Mouse (Mus musculus): ENCODE results near the gene Ccpg1. TPM values are rescaled to one million over a fixed set of nuclear protein-coding genes. Genes with fewer than 3 reads are reported as not detected.

Gene Ccpg1
- total and polyA plus RNA-seq, 3 experiments, result 15.5 to 108 (median 86.5) TPM

DNA sequence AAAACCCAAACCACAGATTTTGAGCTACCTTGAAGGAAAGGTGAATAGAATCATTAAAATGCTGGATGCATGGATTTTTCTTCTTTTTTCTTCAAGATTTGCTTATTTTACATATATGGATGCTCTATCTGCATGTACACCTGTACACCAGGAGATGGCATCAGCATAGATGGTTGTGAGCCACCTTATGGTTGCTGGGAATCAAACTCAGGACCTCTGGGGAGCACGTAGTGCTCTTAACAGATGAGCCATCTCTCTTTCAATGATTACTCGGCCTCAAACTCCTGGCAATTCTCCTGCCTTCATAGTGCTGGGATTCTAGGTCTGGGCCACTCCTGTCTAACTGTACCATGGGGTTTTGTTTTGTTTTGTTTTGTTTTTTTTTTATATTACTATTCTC is 2.2 kb upstream of the Ccpg1 start:
- WGBS, result 64% methylated on average over 2 of the region's 2 CpGs
- Histone ChIP-seq H3K4me3 (no peak overlapping the region), H3K27ac (no peak overlapping the region), H3K36me3 (ENCODE audit: control insufficient read depth, insufficient read depth, low read length) (no peaks in the 10 kb centered on the region), H3K9ac (ENCODE audit: low read depth, low read length) (no peak overlapping the region), H3K27me3 (ENCODE audit: control insufficient read depth, insufficient read depth, low read length) (no peaks in the 10 kb centered on the region), H3K79me2 (replicated peaks; ENCODE audit: control insufficient read depth, insufficient read depth, low read length) (no peaks in the 10 kb centered on the region), H3K4me1 (ENCODE audit: control insufficient read depth, insufficient read depth, low read length) (peaks cover 1% of the 10 kb centered on the region; the same call in 1 of the 2 replicates)
- no peak for TF ChIP-seq CTCF (IDR thresholded peaks at IDR 0.05)
- no peak for TF ChIP-seq POLR2A (IDR thresholded peaks at IDR 0.05; ENCODE audit: insufficient read depth, low read depth, low read length)
- no peak for TF ChIP-seq EP300 (IDR thresholded peaks at IDR 0.05; ENCODE audit: insufficient read depth, low read depth, low read length)
- intact Hi-C loops (cut with DNase I), result no loop called here
- no peak for DNase-seq

DNA sequence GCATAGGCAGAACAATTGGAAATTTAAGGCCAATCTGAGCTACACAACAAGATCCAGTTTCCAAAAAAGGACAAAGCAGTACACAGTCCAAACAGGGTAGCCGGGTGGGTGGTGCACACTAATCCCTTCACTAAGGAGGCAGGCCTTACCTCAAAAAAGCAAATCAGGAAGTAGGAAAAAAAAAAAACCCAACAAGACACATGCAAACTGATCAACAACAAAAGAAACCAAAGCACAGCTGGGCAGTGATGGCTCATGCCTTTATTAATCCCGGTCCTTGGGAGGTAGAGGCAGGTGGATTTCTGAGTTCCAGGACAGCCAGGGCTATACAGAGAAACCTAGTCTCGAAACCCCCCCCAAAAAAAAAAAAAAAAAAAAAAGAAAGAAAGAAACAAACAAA is 2.5 kb downstream of the Ccpg1 start:
- H3K4me1 ChIP-seq (ENCODE audit: control insufficient read depth, insufficient read depth, low read length), result peaks cover 1% of the 10 kb centered on the region
- intact Hi-C loops (cut with DNase I), result loop anchor here (5.0 kb wide), 2 partner anchors 50 to 125 kb away; partner anchors contain the start of gene Rsl24d1
- 59% methylated on average over 3 of the region's 3 CpGs for WGBS

DNA sequence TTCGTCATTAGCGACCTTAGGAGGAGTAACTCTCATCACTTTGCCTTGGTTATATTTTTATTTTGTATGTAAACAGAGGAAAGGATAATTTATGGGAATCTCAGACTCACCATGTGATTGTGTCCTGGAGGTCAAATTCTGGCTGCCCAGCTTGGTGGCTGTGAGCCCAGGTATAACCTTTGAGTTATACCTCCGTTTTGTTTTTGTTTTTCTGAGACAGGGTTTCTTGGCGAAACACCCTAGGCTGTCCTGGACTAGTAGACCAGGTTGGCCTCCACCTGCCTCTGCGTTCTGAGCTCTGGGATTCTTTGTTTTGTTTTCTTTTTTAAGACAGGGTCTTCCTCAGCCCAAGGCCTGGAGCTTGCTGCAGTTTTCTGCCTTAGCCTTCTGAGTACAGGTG is 3.5 kb downstream of the Ccpg1 start:
- Histone ChIP-seq H3K27me3 (ENCODE audit: control insufficient read depth, insufficient read depth, low read length) (no peaks in the 10 kb centered on the region), H3K27ac (no peak overlapping the region), H3K36me3 (ENCODE audit: control insufficient read depth, insufficient read depth, low read length) (no peaks in the 10 kb centered on the region), H3K9ac (ENCODE audit: low read depth, low read length) (no peak overlapping the region), H3K4me1 (ENCODE audit: control insufficient read depth, insufficient read depth, low read length) (peaks cover 1% of the 10 kb centered on the region), H3K79me2 (replicated peaks; ENCODE audit: control insufficient read depth, insufficient read depth, low read length) (no peaks in the 10 kb centered on the region; the same call in 1 of the 2 replicates), H3K4me3 (no peak overlapping the region)
- no peak for DNase-seq
- intact Hi-C loops (cut with DNase I), result loop anchor here (5.0 kb wide), 2 partner anchors 49 to 124 kb away; partner anchors contain the start of gene Rsl24d1
- 84% methylated on average over 5 of the region's 5 CpGs for WGBS
- TF ChIP-seq CTCF (IDR thresholded peaks at IDR 0.05) (no peak), POLR2A (IDR thresholded peaks at IDR 0.05; ENCODE audit: insufficient read depth, low read depth, low read length) (no peak), EP300 (IDR thresholded peaks at IDR 0.05; ENCODE audit: insufficient read depth, low read depth, low read length) (no peak)

More for the DNA sequence above, 2.5 kb downstream of the Ccpg1 start:
- Histone ChIP-seq H3K27me3 (ENCODE audit: control insufficient read depth, insufficient read depth, low read length) (no peaks in the 10 kb centered on the region), H3K79me2 (replicated peaks; ENCODE audit: control insufficient read depth, insufficient read depth, low read length) (no peaks in the 10 kb centered on the region), H3K9ac (ENCODE audit: low read depth, low read length) (no peak overlapping the region), H3K36me3 (ENCODE audit: control insufficient read depth, insufficient read depth, low read length) (no peaks in the 10 kb centered on the region), H3K4me3 (no peak overlapping the region), H3K27ac (no peak overlapping the region)
- no peak for TF ChIP-seq CTCF (IDR thresholded peaks at IDR 0.05)
- TF ChIP-seq POLR2A (IDR thresholded peaks at IDR 0.05; ENCODE audit: insufficient read depth, low read depth, low read length), result no peak
- TF ChIP-seq EP300 (IDR thresholded peaks at IDR 0.05; ENCODE audit: insufficient read depth, low read depth, low read length), result no peak
- no peak for DNase-seq

DNA sequence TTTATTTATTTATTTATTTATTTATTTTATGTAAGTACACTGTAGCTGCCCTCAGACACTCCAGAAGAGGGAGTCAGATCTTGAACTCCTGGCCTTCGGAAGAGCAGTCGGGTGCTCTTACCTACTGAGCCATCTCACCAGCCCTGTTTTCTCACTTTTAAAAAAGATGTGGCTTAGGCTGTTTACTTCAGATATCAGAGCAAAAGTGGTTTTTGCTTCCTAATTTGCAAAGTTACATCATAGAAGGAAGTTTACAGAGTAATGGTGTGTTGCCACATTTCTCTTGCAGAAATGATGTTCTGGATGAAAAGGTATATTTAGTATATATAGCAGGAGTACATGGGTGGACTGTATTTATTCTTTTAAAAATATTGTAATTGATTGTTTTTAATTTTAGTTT is 6.2 kb downstream of the Ccpg1 start:
- Histone ChIP-seq H3K27me3 (ENCODE audit: control insufficient read depth, insufficient read depth, low read length) (no peaks in the 10 kb centered on the region), H3K36me3 (ENCODE audit: control insufficient read depth, insufficient read depth, low read length) (no peaks in the 10 kb centered on the region; the same call in 1 of the 2 replicates), H3K9ac (ENCODE audit: low read depth, low read length) (no peak overlapping the region), H3K79me2 (replicated peaks; ENCODE audit: control insufficient read depth, insufficient read depth, low read length) (peaks cover 2% of the 10 kb centered on the region; the same call in 1 of the 2 replicates), H3K27ac (no peak overlapping the region), H3K4me1 (ENCODE audit: control insufficient read depth, insufficient read depth, low read length) (peaks cover 1% of the 10 kb centered on the region), H3K4me3 (no peak overlapping the region)
- intact Hi-C loops (cut with DNase I), result no loop called here
- no peak for DNase-seq
- WGBS, result 97% methylated on average over 2 of the region's 2 CpGs
- TF ChIP-seq EP300 (IDR thresholded peaks at IDR 0.05; ENCODE audit: insufficient read depth, low read depth, low read length) (no peak), POLR2A (IDR thresholded peaks at IDR 0.05; ENCODE audit: insufficient read depth, low read depth, low read length) (no peak), CTCF (IDR thresholded peaks at IDR 0.05) (no peak)

DNA sequence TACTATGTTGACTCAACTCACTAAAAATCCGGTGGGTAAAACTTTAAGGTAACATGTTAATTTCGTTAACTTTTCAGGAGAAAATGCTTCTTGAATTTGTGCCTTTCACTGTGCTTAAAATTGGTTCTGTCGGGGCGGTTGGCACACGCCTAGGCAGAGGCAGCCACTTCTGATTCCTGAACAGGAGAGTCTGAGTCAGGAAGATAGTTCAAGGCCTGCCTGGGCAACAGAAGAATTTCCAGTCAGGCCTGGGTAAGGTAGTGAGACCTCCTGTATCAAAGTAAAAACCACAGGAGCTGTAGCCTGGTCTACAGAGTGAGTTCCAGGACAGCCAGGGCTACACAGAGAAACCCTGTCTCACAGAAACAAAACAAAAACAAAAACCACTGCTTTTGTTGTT is 7.3 kb downstream of the Ccpg1 start:
- DNase-seq, result no peak
- Histone ChIP-seq H3K79me2 (replicated peaks; ENCODE audit: control insufficient read depth, insufficient read depth, low read length) (peaks cover 2% of the 10 kb centered on the region; the same call in 1 of the 2 replicates), H3K36me3 (ENCODE audit: control insufficient read depth, insufficient read depth, low read length) (no peaks in the 10 kb centered on the region; the same call in 1 of the 2 replicates), H3K4me3 (no peak overlapping the region), H3K27me3 (ENCODE audit: control insufficient read depth, insufficient read depth, low read length) (no peaks in the 10 kb centered on the region), H3K4me1 (ENCODE audit: control insufficient read depth, insufficient read depth, low read length) (no peaks in the 10 kb centered on the region; the same call in none of the 2 replicates), H3K27ac (no peak overlapping the region), H3K9ac (ENCODE audit: low read depth, low read length) (no peak overlapping the region)
- intact Hi-C loops (cut with DNase I), result no loop called here
- WGBS, result 90% methylated on average over 5 of the region's 5 CpGs
- TF ChIP-seq POLR2A (IDR thresholded peaks at IDR 0.05; ENCODE audit: insufficient read depth, low read depth, low read length) (no peak), EP300 (IDR thresholded peaks at IDR 0.05; ENCODE audit: insufficient read depth, low read depth, low read length) (no peak), CTCF (IDR thresholded peaks at IDR 0.05) (no peak)

DNA sequence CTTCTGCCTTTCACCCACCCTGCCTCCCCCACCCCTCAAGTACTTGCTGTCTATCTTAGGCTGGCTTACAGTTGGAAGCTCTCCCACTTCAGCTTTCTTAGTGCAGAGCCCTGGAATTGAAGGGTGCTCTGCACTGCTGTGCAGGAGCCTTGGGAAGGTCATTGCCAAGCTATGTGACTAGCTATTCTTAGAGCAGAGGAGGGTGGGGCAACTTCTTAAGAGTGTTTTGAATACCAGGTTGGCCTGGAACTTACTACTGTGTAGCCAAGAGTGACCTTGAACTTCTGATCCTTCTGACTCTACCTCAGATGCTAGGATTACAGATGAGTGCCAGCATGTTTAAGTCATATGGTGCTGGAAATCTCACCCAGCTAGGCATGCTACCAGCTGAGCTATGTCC is 10.9 kb downstream of the Ccpg1 start:
- Histone ChIP-seq H3K9ac (ENCODE audit: low read depth, low read length) (no peak overlapping the region), H3K27ac (no peak overlapping the region; the same call in 1 of the 2 replicates), H3K27me3 (ENCODE audit: control insufficient read depth, insufficient read depth, low read length) (no peaks in the 10 kb centered on the region), H3K79me2 (replicated peaks; ENCODE audit: control insufficient read depth, insufficient read depth, low read length) (peaks cover 2% of the 10 kb centered on the region; the same call in 1 of the 2 replicates), H3K4me3 (no peak overlapping the region), H3K36me3 (ENCODE audit: control insufficient read depth, insufficient read depth, low read length) (no peaks in the 10 kb centered on the region; the same call in 1 of the 2 replicates), H3K4me1 (ENCODE audit: control insufficient read depth, insufficient read depth, low read length) (no peaks in the 10 kb centered on the region; the same call in none of the 2 replicates)
- TF ChIP-seq EP300 (IDR thresholded peaks at IDR 0.05; ENCODE audit: insufficient read depth, low read depth, low read length), result no peak
- TF ChIP-seq POLR2A (IDR thresholded peaks at IDR 0.05; ENCODE audit: insufficient read depth, low read depth, low read length), result no peak
- DNase-seq, result no peak
- intact Hi-C loops (cut with DNase I), result no loop called here

All from heart, adult 2 months (tissue).